Mouse (Mus musculus) ES-Bruce4 (cell line): ENCODE data around the gene Ninl. TPM values are rescaled to one million over a fixed set of nuclear protein-coding genes. Genes with fewer than 3 reads are reported as not detected.

Experiments used
- H3K27ac ChIP-seq: 2 replicates; pipeline ENCODE4 v1.5.1; 2012; ENCODE audit warnings: low read length, inconsistent platforms; ENCODE audit not compliant: insufficient read depth
- H3K27me3 ChIP-seq: 2 replicates; pipeline ENCODE4 v1.6.1; 2012; ENCODE audit warnings: mild to moderate bottlenecking, low read length, inconsistent platforms; ENCODE audit not compliant: control insufficient read depth, poor library complexity, insufficient read depth, severe bottlenecking
- H3K36me3 ChIP-seq: 2 replicates; pipeline ENCODE4 v1.6.1; 2012; ENCODE audit warnings: inconsistent platforms, mild to moderate bottlenecking, low read length, moderate library complexity; ENCODE audit not compliant: control insufficient read depth, poor library complexity, insufficient read depth, severe bottlenecking
- H3K4me1 ChIP-seq: one replicate; pipeline ENCODE4 v1.8.1; 2011; ENCODE audit warnings: low read length; ENCODE audit not compliant: control insufficient read depth, insufficient read depth
- H3K4me3 ChIP-seq: 2 replicates; pipeline ENCODE4 v1.5.1; 2011; ENCODE audit warnings: low read depth, mild to moderate bottlenecking, low read length
- H3K9ac ChIP-seq: 2 replicates; pipeline ENCODE4 v1.6.1; 2012; ENCODE audit warnings: low read depth, mild to moderate bottlenecking, inconsistent platforms; ENCODE audit not compliant: poor library complexity, severe bottlenecking
- H3K9me3 ChIP-seq: replicated peaks from 2 replicates; pipeline ENCODE4 v1.6.1; 2012; ENCODE audit warnings: mild to moderate bottlenecking, low read length, inconsistent platforms; ENCODE audit not compliant: control insufficient read depth, poor library complexity, insufficient read depth, severe bottlenecking
- CTCF ChIP-seq: IDR thresholded peaks from one replicate; pipeline ENCODE4 v1.8.1; 2011; ENCODE audit warnings: low read depth, low read length
- EP300 ChIP-seq: IDR thresholded peaks from 2 replicates; pipeline ENCODE4 v1.6.1; 2011; ENCODE audit warnings: low read depth, low read length; ENCODE audit not compliant: insufficient read depth
- POLR2A ChIP-seq: IDR thresholded peaks from one replicate; pipeline ENCODE4 v1.8.1; 2011; ENCODE audit warnings: low read length; ENCODE audit not compliant: insufficient read depth
- polyA plus RNA-seq: library from polyadenylated mRNA; stranded (reverse); fragments of >200 nt; gene quantifications from 2 replicates; pipeline ENCODE4 v1.2.4, GENCODE M21; 2011; ENCODE audit warnings: low read depth; ENCODE audit not compliant: missing spikeins, insufficient read depth, insufficient read length

The Ninl gene
- polyA plus RNA-seq, 1 experiment = 24.7 TPM

DNA sequence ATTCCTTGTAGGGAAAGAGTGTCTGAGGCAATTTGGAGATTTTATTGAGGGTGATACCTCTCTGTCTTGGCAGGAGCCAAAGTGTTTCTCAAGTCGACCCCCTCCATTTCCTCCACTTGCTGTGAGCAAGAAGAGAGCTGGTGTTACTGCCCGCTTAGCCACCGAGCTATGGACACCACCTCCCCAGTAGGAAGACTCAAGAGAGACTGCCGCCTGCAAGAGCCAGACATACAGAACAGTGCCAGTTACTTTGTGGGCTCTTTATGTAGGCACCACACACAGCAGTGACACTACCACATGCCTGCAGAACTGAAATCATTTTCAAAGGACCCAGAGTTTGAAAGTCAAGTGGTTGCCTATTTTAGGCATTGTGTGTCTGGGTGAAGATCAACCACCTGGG is 48.1 kb downstream of the Ninl start:
- Histone ChIP-seq H3K36me3 (no peaks in the 10 kb centered on the region), H3K9me3 (no peaks in the 10 kb centered on the region), H3K27ac (no peak overlapping the region), H3K9ac (no peak overlapping the region), H3K27me3 (no peaks in the 10 kb centered on the region), H3K4me3 (no peak overlapping the region), H3K4me1 (no peaks in the 10 kb centered on the region)
- TF ChIP-seq POLR2A (no peak), EP300 (no peak), CTCF (no peak)

- no peak overlapping the region for H3K27ac ChIP-seq
- H3K4me1 ChIP-seq = no peaks in the 10 kb centered on the region
- no peaks in the 10 kb centered on the region for H3K36me3 ChIP-seq
- H3K9me3 ChIP-seq = no peaks in the 10 kb centered on the region
- no peaks in the 10 kb centered on the region for H3K27me3 ChIP-seq
- TF ChIP-seq CTCF (no peak), POLR2A (no peak), EP300 (no peak)
- H3K9ac ChIP-seq = no peak overlapping the region
- H3K4me3 ChIP-seq = no peak overlapping the region
Measured at GRCm38 (mm10) chr2:150990506-150990905, 48.7 kb downstream of the Ninl start.

- Histone ChIP-seq H3K9ac (no peak overlapping the region), H3K27ac (no peak overlapping the region), H3K4me1 (no peaks in the 10 kb centered on the region), H3K27me3 (no peaks in the 10 kb centered on the region), H3K9me3 (no peaks in the 10 kb centered on the region), H3K36me3 (no peaks in the 10 kb centered on the region), H3K4me3 (no peak overlapping the region)
- TF ChIP-seq EP300 (no peak), CTCF (no peak), POLR2A (no peak)
Measured at GRCm38 (mm10) chr2:150985359-150985758, 53.8 kb downstream of the Ninl start.

DNA sequence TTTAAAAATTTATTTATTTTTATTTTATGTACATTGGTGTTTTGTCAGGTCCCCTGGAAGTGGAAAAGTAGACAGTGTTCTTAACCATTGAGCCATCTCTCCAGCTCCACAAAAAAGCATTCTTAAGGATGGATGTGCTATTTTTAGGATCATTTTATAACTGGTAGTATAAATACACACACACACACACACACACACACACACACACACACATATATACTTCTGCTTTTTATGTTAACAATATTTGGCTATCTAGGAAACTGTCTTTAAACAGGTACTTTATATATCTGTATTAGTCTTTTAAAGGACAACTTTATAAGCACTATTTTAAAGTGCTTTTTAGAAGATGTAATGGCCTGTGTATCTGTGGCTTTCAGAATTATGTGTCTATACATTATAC is 57.1 kb downstream of the Ninl start:
- H3K4me3 ChIP-seq = no peak overlapping the region
- H3K27me3 ChIP-seq = no peaks in the 10 kb centered on the region
- H3K9me3 ChIP-seq = no peaks in the 10 kb centered on the region
- no peak for TF ChIP-seq CTCF
- TF ChIP-seq POLR2A = no peak
- TF ChIP-seq EP300 = no peak
- no peaks in the 10 kb centered on the region for H3K4me1 ChIP-seq
- no peak overlapping the region for H3K27ac ChIP-seq
- H3K36me3 ChIP-seq = no peaks in the 10 kb centered on the region
- no peak overlapping the region for H3K9ac ChIP-seq

DNA sequence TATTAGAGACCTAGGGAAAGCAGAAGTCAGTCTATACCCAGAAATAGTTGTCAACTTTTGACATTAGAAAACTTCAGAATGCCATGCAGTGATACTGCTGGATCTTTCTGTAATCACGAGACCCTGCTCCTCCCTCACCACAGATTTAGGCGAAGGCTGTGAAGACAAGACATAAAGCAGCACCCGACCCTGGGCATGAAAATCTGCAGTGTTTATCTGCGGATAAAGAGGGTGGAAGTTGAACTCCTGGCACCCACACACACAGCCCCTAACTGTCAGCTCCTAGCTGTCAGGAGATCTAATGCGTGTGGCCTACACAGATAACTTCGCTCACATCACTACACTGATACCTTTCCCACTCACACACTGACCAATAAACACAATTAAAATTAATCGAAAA is 57.7 kb downstream of the Ninl start:
- no peak overlapping the region for H3K4me3 ChIP-seq
- TF ChIP-seq EP300 = no peak
- no peak for TF ChIP-seq POLR2A
- TF ChIP-seq CTCF = no peak
- no peaks in the 10 kb centered on the region for H3K27me3 ChIP-seq
- H3K27ac ChIP-seq = no peak overlapping the region
- no peaks in the 10 kb centered on the region for H3K4me1 ChIP-seq
- H3K9ac ChIP-seq = no peak overlapping the region
- no peaks in the 10 kb centered on the region for H3K36me3 ChIP-seq
- no peaks in the 10 kb centered on the region for H3K9me3 ChIP-seq

GRCm38 (mm10) chr2:150979861-150980620 is 59.1 kb downstream of the Ninl start:
- Histone ChIP-seq H3K36me3 (no peaks in the 10 kb centered on the region), H3K4me3 (no peak overlapping the region), H3K4me1 (no peaks in the 10 kb centered on the region), H3K27ac (no peak overlapping the region), H3K9me3 (no peaks in the 10 kb centered on the region), H3K27me3 (no peaks in the 10 kb centered on the region), H3K9ac (no peak overlapping the region)
- no peak for TF ChIP-seq CTCF
- TF ChIP-seq EP300 = no peak
- TF ChIP-seq POLR2A = no peak
